Mouse (Mus musculus) cerebral cortex, adult 2 months (tissue): Measurements from ENCODE around the gene Rftn1.

Experiments
- WGBS: fragments of 180-500 bp; shearing (Covaris S2); methylation state at CpG from one replicate; pipeline ENCODE4 v1.1.7; 2018; 5-methylcytosine and 5-hydroxymethylcytosine counted together

Rftn1 gene

DNA sequence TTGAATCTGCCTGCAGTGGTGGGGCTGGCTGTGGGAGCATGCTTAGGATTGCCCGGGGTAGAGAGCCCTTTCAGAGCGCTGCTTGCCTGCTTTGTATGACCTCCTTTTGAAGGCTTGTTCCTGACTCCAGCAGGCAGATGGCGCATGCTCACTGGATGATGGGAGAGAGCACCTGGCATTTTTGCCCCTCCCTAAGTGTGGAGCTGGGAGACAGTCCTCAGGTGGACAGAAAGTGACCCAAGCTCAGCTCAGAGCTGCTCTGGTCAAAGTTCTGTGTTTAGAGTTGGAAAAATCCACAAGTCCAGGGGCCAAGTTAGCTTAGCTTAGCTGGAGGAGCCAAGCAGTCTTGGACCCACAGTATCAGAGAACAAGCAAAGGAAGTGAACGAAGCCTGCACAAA lies 208.9 kb downstream of the Rftn1 start:
- WGBS: 85% methylated on average over 4 of the region's 4 CpGs

DNA sequence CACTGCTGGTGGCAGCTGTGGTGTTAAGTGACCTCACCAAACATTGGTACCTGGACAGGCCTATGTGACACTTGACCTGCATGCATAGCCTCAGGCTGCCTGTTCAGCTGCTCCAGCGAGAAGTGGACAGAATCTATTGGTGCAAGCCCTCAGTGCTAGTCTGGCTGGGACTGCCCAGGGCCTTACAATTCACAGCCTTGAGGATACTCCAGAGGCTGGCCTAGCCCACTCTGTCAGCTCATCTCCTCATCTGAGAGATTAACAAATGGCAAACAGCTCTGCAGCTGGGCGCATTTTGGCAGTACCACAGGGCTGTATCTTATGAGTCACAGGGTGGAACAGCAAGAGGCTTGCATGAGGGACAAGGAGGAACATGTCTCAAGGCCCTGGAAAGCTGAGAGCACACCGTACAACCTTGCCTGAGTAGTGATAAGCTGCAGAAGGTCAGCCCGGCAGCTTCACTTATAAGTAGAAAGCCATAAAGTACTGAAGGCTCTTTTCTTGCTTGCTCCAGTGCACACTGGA lies 210.7 kb downstream of the Rftn1 start:
- WGBS: 99% methylated on average over 4 of the region's 4 CpGs

DNA sequence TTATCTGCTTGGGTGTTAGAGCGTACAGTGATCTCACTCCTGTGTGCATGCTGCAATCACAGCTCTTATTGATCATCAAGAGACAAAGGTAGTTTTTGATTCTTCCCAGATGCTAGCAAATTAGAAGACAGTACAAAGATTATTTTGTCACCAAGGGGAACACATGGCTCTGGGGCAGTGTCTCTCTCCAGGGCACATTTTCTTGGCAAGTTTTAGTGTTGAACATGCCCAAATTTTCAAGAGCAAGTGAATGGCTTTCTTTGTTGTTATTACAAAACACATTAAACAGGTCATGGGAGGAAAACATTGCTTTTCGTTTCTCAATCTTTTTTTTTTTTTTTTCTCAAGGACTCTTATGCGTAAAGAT lies 213.1 kb downstream of the Rftn1 start:
- 56% methylated on average over 3 of the region's 3 CpGs for WGBS

DNA sequence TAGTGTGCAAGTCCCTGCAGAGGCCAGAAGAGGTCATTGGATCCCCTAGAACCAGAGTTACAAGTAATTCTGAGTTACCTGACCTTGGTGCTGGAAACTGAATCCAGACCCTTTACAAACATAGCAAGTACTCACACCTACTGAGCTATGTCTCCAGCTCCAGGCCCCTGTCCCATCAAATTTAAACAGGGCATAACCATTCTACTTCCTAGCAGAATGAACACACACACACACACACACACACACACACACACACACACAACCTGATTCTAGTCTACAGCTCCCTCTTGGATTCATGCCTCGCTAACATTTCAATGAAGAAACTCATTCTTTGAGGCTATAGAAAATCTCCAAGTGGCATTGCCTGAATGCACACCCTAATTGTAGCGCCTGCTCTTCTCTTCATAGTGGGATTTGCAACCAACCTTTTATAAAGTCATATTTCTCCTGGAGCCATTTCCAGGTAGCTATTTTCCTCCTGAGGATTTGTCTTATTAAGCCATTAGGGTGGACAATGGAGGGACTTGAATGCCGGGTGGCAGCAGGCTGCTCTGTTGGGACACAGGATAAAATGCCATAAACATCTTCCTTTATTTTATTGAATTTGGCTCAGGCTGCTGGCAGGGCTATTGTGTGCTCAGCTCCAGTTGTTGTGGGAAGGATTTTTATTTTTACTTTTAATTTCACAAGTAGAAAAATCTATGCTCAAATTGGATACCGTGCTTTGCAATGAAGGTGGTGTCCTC lies 213.6 kb downstream of the Rftn1 start:
- 59% methylated on average over 4 of the region's 4 CpGs for WGBS

DNA sequence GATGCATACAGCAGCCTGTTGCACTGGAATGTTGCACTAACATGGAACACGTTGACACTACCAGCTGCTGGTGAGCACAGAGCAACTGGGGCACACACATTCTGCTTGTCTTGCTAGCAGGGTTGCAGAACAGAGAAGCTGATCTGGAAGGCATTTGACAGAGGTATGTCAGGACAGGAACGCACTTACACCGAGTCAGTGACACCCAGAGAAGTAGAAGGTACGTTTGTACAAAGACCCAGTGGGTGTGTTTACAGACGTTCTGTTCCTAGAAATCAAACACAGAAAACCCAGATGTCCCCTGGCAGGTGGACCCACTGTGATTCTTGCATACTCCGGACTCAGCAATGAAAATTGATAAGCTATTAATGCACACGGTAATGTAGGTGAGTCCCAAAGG lies 215.0 kb downstream of the Rftn1 start:
- WGBS: 75% methylated on average over 7 of the region's 7 CpGs

DNA sequence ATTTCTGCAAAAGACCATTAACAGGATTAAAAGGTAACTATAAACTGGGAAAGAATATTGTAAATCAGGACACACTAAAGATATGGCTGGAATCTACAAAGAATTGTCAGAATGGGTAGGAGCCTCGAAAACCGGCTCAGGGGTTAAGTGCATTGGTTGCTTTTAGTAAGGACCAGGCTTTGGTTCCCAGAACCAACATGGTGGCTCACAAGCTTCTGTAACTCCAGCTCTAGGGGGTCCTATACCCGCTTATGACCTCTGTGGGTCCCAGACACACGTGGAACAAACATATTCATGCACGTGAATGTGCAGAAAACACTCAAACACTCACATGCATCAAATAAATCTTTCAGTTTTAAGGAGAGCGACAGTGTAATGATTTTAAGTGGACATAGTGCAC lies 215.5 kb downstream of the Rftn1 start:
- 88% methylated on average over 6 of the region's 6 CpGs for WGBS

DNA sequence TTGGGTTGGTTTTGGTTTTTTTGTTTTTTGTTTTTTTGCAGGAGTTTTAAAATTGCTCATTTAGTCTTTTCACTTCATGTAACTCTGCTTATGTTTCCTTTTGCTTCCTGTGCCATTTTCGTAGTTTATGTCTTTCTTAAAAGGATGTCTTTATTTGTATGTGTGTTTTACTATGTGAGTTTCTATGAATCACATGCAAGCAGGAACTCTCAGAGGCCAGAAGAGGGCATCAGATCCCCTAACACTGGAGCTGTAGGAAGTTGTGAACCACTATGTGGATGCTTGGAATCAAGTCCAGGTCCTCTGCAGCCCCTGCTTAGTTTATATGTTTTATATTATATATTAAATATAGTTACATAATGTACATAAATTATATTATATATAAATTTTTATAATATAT lies 218.3 kb downstream of the Rftn1 start:
- WGBS: 94% methylated on average over 1 of the region's 1 CpGs

DNA sequence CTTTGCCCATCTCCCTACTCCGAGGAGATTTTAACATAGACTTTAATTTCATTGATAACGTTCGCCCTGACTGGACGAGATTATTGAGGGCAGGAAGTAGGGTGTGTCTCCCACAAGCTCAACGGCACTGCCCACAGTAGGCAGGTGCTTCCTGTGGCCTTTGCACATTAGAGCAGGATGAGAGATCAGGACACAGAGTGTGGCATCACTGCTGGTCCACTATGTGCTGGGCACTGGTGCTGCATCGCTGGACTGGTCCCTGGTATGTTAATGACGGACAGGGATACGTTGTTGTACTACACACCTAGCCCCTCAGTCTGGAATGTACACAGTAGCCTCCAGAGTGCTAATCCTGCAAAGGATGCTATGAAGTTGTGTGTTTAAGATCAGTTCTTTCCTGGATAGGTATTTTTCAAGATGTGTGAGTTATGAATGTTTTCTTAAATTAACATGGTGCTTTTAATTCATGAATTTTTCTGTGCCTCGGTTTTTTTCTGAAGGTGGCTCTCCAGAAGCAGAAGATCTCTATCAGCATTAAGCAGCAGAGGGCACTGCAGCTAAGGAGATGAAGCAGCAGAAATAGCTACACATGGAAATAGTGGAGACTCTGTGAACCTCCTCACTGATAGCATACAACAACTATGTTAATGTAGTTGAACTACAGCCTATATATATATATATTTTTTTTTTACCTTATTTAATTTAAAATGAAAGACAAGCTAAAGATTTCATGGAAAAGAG lies 221.8 kb downstream of the Rftn1 start:
- 58% methylated on average over 9 of the region's 9 CpGs for WGBS

DNA sequence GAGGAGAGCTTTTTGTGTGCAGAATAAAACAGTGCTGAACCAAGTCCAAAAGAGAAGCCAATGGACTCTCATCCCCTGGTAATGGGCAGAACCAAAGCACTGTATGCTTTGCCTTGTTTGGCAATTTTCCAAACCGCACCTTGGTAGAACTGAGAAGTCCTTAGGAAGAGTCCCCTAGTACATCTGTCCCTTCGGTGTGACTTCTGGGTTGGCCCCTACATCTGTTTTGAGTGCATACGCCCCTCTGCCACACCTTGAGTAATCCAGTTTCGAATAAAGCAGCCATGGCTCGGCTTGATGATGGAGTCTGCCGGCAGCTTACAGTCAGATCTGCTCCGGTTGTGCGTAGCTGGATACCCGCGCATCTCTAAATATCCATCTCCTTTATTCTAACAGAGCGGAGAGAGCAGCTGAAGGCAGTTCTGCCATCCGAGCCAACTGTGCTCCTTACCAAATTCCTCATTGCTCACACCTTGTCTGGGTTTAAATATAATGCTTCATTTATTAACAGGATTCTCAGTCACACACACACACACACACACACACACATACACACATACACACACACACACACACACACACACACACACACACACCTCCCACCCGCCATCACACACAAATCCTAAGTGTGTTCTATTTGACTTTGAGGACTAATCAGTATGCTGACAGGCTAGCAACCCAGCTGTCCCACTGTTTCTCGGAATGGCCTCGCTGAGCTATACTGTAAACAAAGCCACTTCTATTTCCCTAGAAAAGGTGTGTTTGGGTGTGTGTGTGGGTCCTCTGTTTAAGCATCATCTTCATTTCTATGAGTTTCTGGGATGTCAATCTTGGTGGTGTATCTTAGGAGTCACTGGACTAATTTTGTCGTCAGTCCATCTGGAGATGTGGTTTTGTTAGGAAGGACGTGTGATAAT lies 224.4 kb downstream of the Rftn1 start:
- 57% methylated on average over 17 of the region's 17 CpGs for WGBS

DNA sequence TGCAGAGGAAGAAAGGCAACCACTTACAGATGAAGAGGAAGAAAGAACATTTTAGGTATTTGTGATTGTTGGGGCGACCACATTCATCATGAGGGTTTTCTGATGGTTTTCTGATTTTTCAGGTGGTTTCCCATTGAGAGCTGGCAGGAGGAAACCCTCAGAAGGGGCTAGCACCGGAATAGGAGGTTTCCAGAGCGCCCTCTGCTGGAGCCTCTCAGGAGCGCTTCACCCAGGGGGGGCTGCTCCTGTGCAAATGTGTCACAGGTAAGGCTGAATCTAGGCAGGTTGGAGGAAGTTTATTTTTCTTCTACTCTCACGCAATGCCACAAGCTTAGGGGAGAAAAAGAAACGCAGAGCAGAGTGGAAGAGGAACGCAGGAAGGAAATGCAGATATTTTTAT lies 225.4 kb downstream of the Rftn1 start:
- 68% methylated on average over 7 of the region's 7 CpGs for WGBS

DNA sequence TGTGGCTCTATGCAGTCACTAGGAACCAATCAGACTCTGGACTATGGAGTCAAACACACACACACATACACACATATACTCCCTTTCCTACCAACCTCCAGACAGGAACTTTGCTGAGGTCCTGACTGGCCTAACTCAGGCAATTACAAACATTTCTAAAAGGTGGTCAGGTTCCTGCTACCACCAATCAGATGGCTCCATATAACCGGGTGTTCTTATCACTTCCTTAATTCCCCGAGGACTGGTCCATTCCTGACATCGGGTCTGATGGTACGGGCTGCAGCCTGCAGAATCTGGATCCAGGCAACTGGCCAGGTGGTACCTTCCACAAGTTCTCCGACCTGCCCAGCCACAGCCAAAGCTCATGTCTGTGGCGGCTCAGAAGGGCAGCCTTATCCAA lies 226.0 kb downstream of the Rftn1 start:
- WGBS: 95% methylated on average over 6 of the region's 6 CpGs

DNA sequence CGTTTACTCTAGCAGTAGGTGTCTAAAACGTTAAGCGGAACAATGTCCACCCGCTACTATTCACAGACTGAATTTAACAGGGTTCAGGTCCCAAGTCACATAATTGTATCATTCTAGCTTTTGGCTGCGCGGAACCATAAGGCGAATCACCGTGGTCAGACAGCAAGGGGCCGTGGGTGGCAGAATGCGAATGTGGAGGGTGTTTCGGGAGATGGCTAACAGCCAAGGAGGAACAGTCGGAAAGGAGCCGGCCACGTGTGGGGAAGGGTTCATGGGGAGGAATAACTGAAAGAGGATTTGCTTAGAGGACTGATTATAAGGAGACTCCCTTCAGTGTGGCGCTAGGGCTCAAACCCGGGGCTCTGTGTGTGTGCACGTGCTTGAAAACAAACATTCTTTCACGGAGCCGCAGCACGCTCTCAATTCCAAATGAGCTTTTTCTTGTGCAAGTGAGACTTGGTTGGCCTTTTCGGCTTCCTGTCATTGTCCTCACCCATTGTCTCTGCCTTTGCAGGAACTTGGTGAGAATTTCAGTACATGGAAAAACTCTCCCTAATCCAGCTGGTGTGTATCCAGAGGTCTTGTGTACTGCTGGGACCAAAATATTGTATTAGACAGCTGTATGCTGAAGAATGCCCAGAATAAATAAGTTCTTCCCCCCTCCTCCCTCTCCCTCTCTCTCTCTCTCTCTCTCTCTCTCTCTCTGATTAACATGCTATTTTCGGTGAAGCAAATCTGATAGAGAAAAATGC lies 238.4 kb downstream of the Rftn1 start:
- WGBS: 12% methylated on average over 22 of the region's 22 CpGs

DNA sequence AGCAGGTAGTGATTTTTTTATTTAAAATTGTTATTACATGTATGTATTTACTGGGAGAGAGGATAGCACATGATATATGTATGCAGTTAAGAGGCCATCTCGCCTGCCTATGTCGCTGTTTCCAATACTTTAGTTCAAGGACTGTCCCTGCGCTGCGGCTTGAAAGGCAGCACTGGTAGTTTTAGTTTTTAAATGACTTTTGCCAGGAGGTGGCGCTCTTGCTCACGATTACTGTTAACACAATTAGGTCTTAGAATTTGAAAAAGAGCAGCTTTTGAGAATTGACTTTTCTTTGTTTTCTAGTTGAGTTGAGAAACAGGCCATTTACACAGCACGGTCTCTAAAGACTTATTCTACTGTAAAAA lies 239.0 kb downstream of the Rftn1 start:
- WGBS: 6% methylated on average over 7 of the region's 7 CpGs

DNA sequence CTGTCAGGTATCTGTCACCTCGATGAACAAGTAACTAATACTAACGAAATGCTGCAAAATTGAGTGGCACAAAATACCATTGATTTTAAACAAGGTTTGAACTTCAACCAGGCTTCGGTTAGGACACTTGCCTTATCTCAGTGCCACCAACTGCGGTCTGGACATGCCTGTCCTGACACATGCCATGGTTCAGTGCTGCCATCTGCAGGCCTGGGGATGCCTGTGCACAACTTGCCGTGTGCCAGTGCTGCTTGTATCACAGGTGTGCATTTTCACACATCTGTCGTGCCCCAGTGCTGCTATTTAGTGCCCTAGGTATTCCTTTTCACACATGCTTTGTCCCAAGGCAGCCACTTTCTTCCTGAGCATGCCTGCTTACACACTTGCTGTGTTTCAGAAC lies 247.8 kb downstream of the Rftn1 start:
- WGBS: 73% methylated on average over 6 of the region's 6 CpGs
